Mouse (Mus musculus): ENCODE data around the gene Gimap5. TPM values are rescaled to one million over a fixed set of nuclear protein-coding genes. Genes with fewer than 3 reads are reported as not detected.

Gene Gimap5
- total RNA-seq, 1 experiment from 2014 or later, result 6.6 TPM

GRCm38 (mm10) chr6:48801897-48802296, 55.9 kb downstream of the Gimap5 start:
- peak; percentile 90 for ATAC-seq (replicated peaks; ENCODE audit: low read depth, poor library complexity, severe bottlenecking)

- ATAC-seq (replicated peaks; ENCODE audit: low read depth, poor library complexity, severe bottlenecking), result no peak
Observed at GRCm38 (mm10) chr6:48803406-48804051, 57.5 kb downstream of the Gimap5 start.

Other genes with a start within 250 kb of the Gimap5 start
- 2.1 TPM in 1 of 2 replicates, not detected in the other for gene Atp6v0e2, start 208.6 kb upstream of the Gimap5 start, total RNA-seq (2017)
- 4.9 and 5.6 TPM in 2 replicates for gene Lrrc61, start 191.4 kb upstream of the Gimap5 start, total RNA-seq (2017)
- gene Rarres2, start 173.4 kb upstream of the Gimap5 start, total RNA-seq (2017), result not detected in 2 replicates
- not detected in 2 replicates for gene Gm45021, start 156.6 kb upstream of the Gimap5 start, total RNA-seq (2017)
- gene Repin1, start 152.3 kb upstream of the Gimap5 start, total RNA-seq (2017), result 19.7 and 23.1 TPM in 2 replicates
- not detected in 2 replicates for gene Gm44965, start 152.3 kb upstream of the Gimap5 start, total RNA-seq (2017)
- 2.1 and 3.3 TPM in 2 replicates for gene Zfp775, start 144.1 kb upstream of the Gimap5 start, total RNA-seq (2017)
- 1.6 and 2.2 TPM in 2 replicates for gene AI854703, start 119.4 kb upstream of the Gimap5 start, total RNA-seq (2017)
- gene Gimap8, start 99.0 kb upstream of the Gimap5 start, total RNA-seq (2017), result 3.7 TPM in 2 replicates
- 50.8 and 59.3 TPM in 2 replicates for gene Gimap9, start 70.1 kb upstream of the Gimap5 start, total RNA-seq (2017)
- gene Gimap4, start 61.6 kb upstream of the Gimap5 start, total RNA-seq (2017), result 1.8 and 7.3 TPM in 2 replicates
- 81.8 and 82.1 TPM in 2 replicates for gene Gimap6, start 38.0 kb upstream of the Gimap5 start, total RNA-seq (2017)
- 35.9 and 66.8 TPM in 2 replicates for gene Gm28053, start 27.6 kb upstream of the Gimap5 start, total RNA-seq (2017)
- gene Gimap7, start 27.6 kb upstream of the Gimap5 start, total RNA-seq (2017), result 3.4 and 4.9 TPM in 2 replicates
- gene Gimap1, start 7.1 kb upstream of the Gimap5 start, total RNA-seq (2017), result 38.7 and 51.3 TPM in 2 replicates
- gene Gimap3, start 24.7 kb downstream of the Gimap5 start, total RNA-seq (2017), result 0.34 and 0.69 TPM in 2 replicates
- 33.7 and 54.6 TPM in 2 replicates for gene Tmem176a, start 94.7 kb downstream of the Gimap5 start, total RNA-seq (2017)
- 137 and 148 TPM in 2 replicates for gene Tmem176b, start 95.3 kb downstream of the Gimap5 start, total RNA-seq (2017)
- 0.23 TPM in 1 of 2 replicates, not detected in the other for gene Aoc1, start 126.7 kb downstream of the Gimap5 start, total RNA-seq (2017)
- not detected in 2 replicates for gene 1600015I10Rik, start 183.7 kb downstream of the Gimap5 start, total RNA-seq (2017)
- gene Doxl2, start 228.8 kb downstream of the Gimap5 start, total RNA-seq (2017), result not detected in 2 replicates
- gene Svs1, start 240.7 kb downstream of the Gimap5 start, total RNA-seq (2017), result not detected in 2 replicates

All from common myeloid progenitor, adult 5-6 weeks (primary cell).